Mouse (Mus musculus): Measurements from ENCODE around the gene Scarf1. TPM values are rescaled to one million over a fixed set of nuclear protein-coding genes. Genes with fewer than 3 reads are reported as not detected.
"Not testable (repeated sequence)": the region's sequence is repeated elsewhere in the genome, so short reads cannot be mapped to it uniquely, and the experiment has no call there.

Gene Scarf1
- polyA plus RNA-seq, 1 experiment from 2014 or later, result 3.6 TPM

GRCm38 (mm10) chr11:75540710-75541581 is 27.6 kb downstream of the Scarf1 start:
- Histone ChIP-seq H3K9me3 (ENCODE audit: control insufficient read depth, low read length) (no peaks in the 10 kb centered on the region), H3K4me3 (replicated peaks; ENCODE audit: low read length) (no peak overlapping the region), H3K9ac (replicated peaks; ENCODE audit: low read depth, low read length) (no peak overlapping the region), H3K27me3 (replicated peaks; ENCODE audit: control insufficient read depth, insufficient read depth, low read length) (no peaks in the 10 kb centered on the region), H3K4me2 (ENCODE audit: low read length) (no peak overlapping the region), H3K27ac (ENCODE audit: low read length) (peak overlapping the region; percentile 53), H3K36me3 (ENCODE audit: control insufficient read depth, insufficient read depth) (no peaks in the 10 kb centered on the region; the same call in 1 of the 2 replicates), H3K4me1 (replicated peaks; ENCODE audit: control insufficient read depth, insufficient read depth, low read length) (peaks cover 20% of the 10 kb centered on the region)
- peak; percentile 72; the same call in 1 of the 2 replicates for ATAC-seq
- WGBS, result 57% methylated on average over 19 of the region's 19 CpGs

- Histone ChIP-seq H3K36me3 (ENCODE audit: control insufficient read depth, insufficient read depth) (no peaks in the 10 kb centered on the region; the same call in 1 of the 2 replicates), H3K4me3 (replicated peaks; ENCODE audit: low read length) (no peak overlapping the region), H3K9me3 (ENCODE audit: control insufficient read depth, low read length) (no peaks in the 10 kb centered on the region), H3K27me3 (replicated peaks; ENCODE audit: control insufficient read depth, insufficient read depth, low read length) (no peaks in the 10 kb centered on the region), H3K4me1 (replicated peaks; ENCODE audit: control insufficient read depth, insufficient read depth, low read length) (peaks cover 14% of the 10 kb centered on the region), H3K27ac (ENCODE audit: low read length) (no peak overlapping the region), H3K4me2 (ENCODE audit: low read length) (no peak overlapping the region), H3K9ac (replicated peaks; ENCODE audit: low read depth, low read length) (no peak overlapping the region)
- ATAC-seq, result no peak
- WGBS, result 74% methylated on average over 9 of the region's 9 CpGs
Observed at GRCm38 (mm10) chr11:75544713-75545112, 31.4 kb downstream of the Scarf1 start.

GRCm38 (mm10) chr11:75546057-75546456 is 32.7 kb downstream of the Scarf1 start:
- Histone ChIP-seq H3K9ac (replicated peaks; ENCODE audit: low read depth, low read length) (no peak overlapping the region), H3K27ac (ENCODE audit: low read length) (no peak overlapping the region), H3K27me3 (replicated peaks; ENCODE audit: control insufficient read depth, insufficient read depth, low read length) (no peaks in the 10 kb centered on the region), H3K9me3 (ENCODE audit: control insufficient read depth, low read length) (no peaks in the 10 kb centered on the region), H3K36me3 (ENCODE audit: control insufficient read depth, insufficient read depth) (no peaks in the 10 kb centered on the region; the same call in 1 of the 2 replicates), H3K4me1 (replicated peaks; ENCODE audit: control insufficient read depth, insufficient read depth, low read length) (peaks cover 15% of the 10 kb centered on the region), H3K4me2 (ENCODE audit: low read length) (no peak overlapping the region), H3K4me3 (replicated peaks; ENCODE audit: low read length) (no peak overlapping the region)
- 76% methylated on average over 4 of the region's 4 CpGs for WGBS
- ATAC-seq, result no peak

DNA sequence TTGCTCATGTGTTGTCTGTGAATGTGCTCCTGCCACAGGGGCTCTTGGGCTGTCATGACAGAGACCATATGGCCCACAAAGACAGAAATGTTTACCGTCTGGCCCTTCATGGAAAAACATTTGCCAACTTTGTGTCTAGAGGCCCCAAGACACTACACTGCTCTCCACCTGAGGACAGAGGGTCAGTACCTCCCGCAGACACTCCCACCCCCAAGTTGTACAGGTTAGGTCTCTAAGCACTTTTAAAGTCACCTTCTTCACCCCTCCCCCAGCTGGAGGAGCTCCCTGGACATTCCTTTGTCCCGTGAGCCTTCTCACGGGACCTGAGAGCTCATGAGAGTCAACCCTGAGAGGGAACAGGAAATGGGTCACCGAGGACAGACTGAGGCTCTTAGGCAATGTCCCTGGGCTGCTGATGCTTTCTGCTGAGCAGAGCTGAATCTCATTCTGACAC is 36.3 kb downstream of the Scarf1 start:
- H3K9me3 ChIP-seq (ENCODE audit: control insufficient read depth, low read length), result no peaks in the 10 kb centered on the region
- ATAC-seq, result no peak
- WGBS, result 49% methylated on average over 5 of the region's 5 CpGs
- no peak overlapping the region for H3K4me2 ChIP-seq (ENCODE audit: low read length)
- no peak overlapping the region for H3K27ac ChIP-seq (ENCODE audit: low read length)
- peaks cover 19% of the 10 kb centered on the region for H3K4me1 ChIP-seq (replicated peaks; ENCODE audit: control insufficient read depth, insufficient read depth, low read length)
- H3K9ac ChIP-seq (replicated peaks; ENCODE audit: low read depth, low read length), result no peak overlapping the region
- no peaks in the 10 kb centered on the region for H3K27me3 ChIP-seq (replicated peaks; ENCODE audit: control insufficient read depth, insufficient read depth, low read length)
- H3K4me3 ChIP-seq (replicated peaks; ENCODE audit: low read length), result no peak overlapping the region
- H3K36me3 ChIP-seq (ENCODE audit: control insufficient read depth, insufficient read depth), result no peaks in the 10 kb centered on the region; the same call in 1 of the 2 replicates

GRCm38 (mm10) chr11:75550200-75550946 is 37.0 kb downstream of the Scarf1 start:
- ATAC-seq, result no peak
- Histone ChIP-seq H3K36me3 (ENCODE audit: control insufficient read depth, insufficient read depth) (no peaks in the 10 kb centered on the region; the same call in 1 of the 2 replicates), H3K4me2 (ENCODE audit: low read length) (no peak overlapping the region), H3K27me3 (replicated peaks; ENCODE audit: control insufficient read depth, insufficient read depth, low read length) (no peaks in the 10 kb centered on the region), H3K27ac (ENCODE audit: low read length) (no peak overlapping the region), H3K4me3 (replicated peaks; ENCODE audit: low read length) (no peak overlapping the region), H3K9me3 (ENCODE audit: control insufficient read depth, low read length) (no peaks in the 10 kb centered on the region), H3K9ac (replicated peaks; ENCODE audit: low read depth, low read length) (no peak overlapping the region), H3K4me1 (replicated peaks; ENCODE audit: control insufficient read depth, insufficient read depth, low read length) (peaks cover 19% of the 10 kb centered on the region)
- WGBS, result 44% methylated on average over 12 of the region's 12 CpGs

DNA sequence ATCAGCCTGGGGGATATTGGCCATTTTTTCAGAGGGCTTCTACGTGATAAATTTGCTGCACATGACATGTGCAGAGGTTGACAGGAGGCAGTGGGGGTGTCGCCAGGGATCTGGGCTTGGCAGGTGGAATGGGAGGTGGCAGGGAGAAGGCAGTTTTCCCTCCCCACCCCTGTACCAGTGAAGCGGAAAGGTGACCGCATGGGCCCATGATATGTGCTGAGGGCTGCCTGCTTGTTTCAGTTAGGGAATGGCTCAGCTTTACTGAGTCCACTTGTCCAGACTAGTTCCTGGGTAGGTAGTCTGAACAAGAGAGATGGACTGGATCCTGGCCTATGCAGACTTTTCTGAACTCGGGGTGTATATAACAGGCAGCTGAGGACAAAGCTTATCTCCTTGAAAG is 38.0 kb downstream of the Scarf1 start:
- Histone ChIP-seq H3K9ac (replicated peaks; ENCODE audit: low read depth, low read length) (0 out of 2 replicates have a peak overlapping the region, but pooled peaks have one; percentile 20), H3K4me3 (replicated peaks; ENCODE audit: low read length) (no peak overlapping the region), H3K27me3 (replicated peaks; ENCODE audit: control insufficient read depth, insufficient read depth, low read length) (no peaks in the 10 kb centered on the region), H3K4me1 (replicated peaks; ENCODE audit: control insufficient read depth, insufficient read depth, low read length) (peaks cover 19% of the 10 kb centered on the region), H3K36me3 (ENCODE audit: control insufficient read depth, insufficient read depth) (no peaks in the 10 kb centered on the region), H3K27ac (ENCODE audit: low read length) (no peak overlapping the region), H3K4me2 (ENCODE audit: low read length) (no peak overlapping the region), H3K9me3 (ENCODE audit: control insufficient read depth, low read length) (no peaks in the 10 kb centered on the region)
- 88% methylated on average over 5 of the region's 5 CpGs for WGBS
- ATAC-seq, result no peak

GRCm38 (mm10) chr11:75551961-75552441 is 38.7 kb downstream of the Scarf1 start:
- ATAC-seq, result no peak
- H3K4me3 ChIP-seq (replicated peaks; ENCODE audit: low read length), result no peak overlapping the region
- H3K4me1 ChIP-seq (replicated peaks; ENCODE audit: control insufficient read depth, insufficient read depth, low read length), result peaks cover 19% of the 10 kb centered on the region
- no peaks in the 10 kb centered on the region for H3K27me3 ChIP-seq (replicated peaks; ENCODE audit: control insufficient read depth, insufficient read depth, low read length)
- no peaks in the 10 kb centered on the region for H3K36me3 ChIP-seq (ENCODE audit: control insufficient read depth, insufficient read depth)
- no peaks in the 10 kb centered on the region for H3K9me3 ChIP-seq (ENCODE audit: control insufficient read depth, low read length)
- peak overlapping the region; percentile 32; the same call in 1 of the 2 replicates for H3K9ac ChIP-seq (replicated peaks; ENCODE audit: low read depth, low read length)
- no peak overlapping the region for H3K27ac ChIP-seq (ENCODE audit: low read length)
- WGBS, result 54% methylated on average over 9 of the region's 9 CpGs
- no peak overlapping the region for H3K4me2 ChIP-seq (ENCODE audit: low read length)

- no peak overlapping the region for H3K4me2 ChIP-seq (ENCODE audit: low read length)
Observed at GRCm38 (mm10) chr11:75552906-75553482, 39.7 kb downstream of the Scarf1 start.

GRCm38 (mm10) chr11:75556006-75556405 is 42.7 kb downstream of the Scarf1 start:
- H3K4me3 ChIP-seq (replicated peaks; ENCODE audit: low read length); H3K36me3 ChIP-seq (ENCODE audit: control insufficient read depth, insufficient read depth); H3K9me3 ChIP-seq (ENCODE audit: control insufficient read depth, low read length); H3K4me2 ChIP-seq (ENCODE audit: low read length); H3K27me3 ChIP-seq (replicated peaks; ENCODE audit: control insufficient read depth, insufficient read depth, low read length); H3K9ac ChIP-seq (replicated peaks; ENCODE audit: low read depth, low read length); ATAC-seq; H3K27ac ChIP-seq (ENCODE audit: low read length); H3K4me1 ChIP-seq (replicated peaks; ENCODE audit: control insufficient read depth, insufficient read depth, low read length): not testable (repeated sequence)
- 89% methylated on average over 6 of the region's 6 CpGs for WGBS

More at GRCm38 (mm10) chr11:75552906-75553482, 39.7 kb downstream of the Scarf1 start:
- Histone ChIP-seq H3K27ac (ENCODE audit: low read length) (no peak overlapping the region), H3K4me1 (replicated peaks; ENCODE audit: control insufficient read depth, insufficient read depth, low read length) (peaks cover 19% of the 10 kb centered on the region), H3K9ac (replicated peaks; ENCODE audit: low read depth, low read length) (no peak overlapping the region), H3K9me3 (ENCODE audit: control insufficient read depth, low read length) (no peaks in the 10 kb centered on the region), H3K36me3 (ENCODE audit: control insufficient read depth, insufficient read depth) (no peaks in the 10 kb centered on the region), H3K4me3 (replicated peaks; ENCODE audit: low read length) (no peak overlapping the region), H3K27me3 (replicated peaks; ENCODE audit: control insufficient read depth, insufficient read depth, low read length) (no peaks in the 10 kb centered on the region)
- ATAC-seq, result no peak
- 50% methylated on average over 7 of the region's 7 CpGs for WGBS

Data from forebrain, embryonic 16.5 days (tissue).